Mouse (Mus musculus): ENCODE results near the gene Ei24. TPM values are rescaled to one million over a fixed set of nuclear protein-coding genes. Genes with fewer than 3 reads are reported as not detected.

Ei24 gene
- polyA plus RNA-seq, 1 experiment = 117 TPM

GRCm38 (mm10) chr9:36783921-36784320, 13.3 kb downstream of the Ei24 start:
- TF ChIP-seq POLR2A (IDR thresholded peaks at IDR 0.05; ENCODE audit: borderline replicate concordance, extremely low read depth, insufficient read depth, insufficient read length, poor library complexity, severe bottlenecking) = no peak
- TF ChIP-seq CTCF (IDR thresholded peaks at IDR 0.05; ENCODE audit: borderline replicate concordance, extremely low read depth, insufficient read depth, insufficient read length) = no peak

GRCm38 (mm10) chr9:36769048-36769413, 28.2 kb downstream of the Ei24 start:
- TF ChIP-seq CTCF (IDR thresholded peaks at IDR 0.05; ENCODE audit: borderline replicate concordance, extremely low read depth, insufficient read depth, insufficient read length) (no peak), POLR2A (IDR thresholded peaks at IDR 0.05; ENCODE audit: borderline replicate concordance, extremely low read depth, insufficient read depth, insufficient read length, poor library complexity, severe bottlenecking) (no peak)
- no peak for DNase-seq (ENCODE audit: low read depth)

More at GRCm38 (mm10) chr9:36783921-36784320, 13.3 kb downstream of the Ei24 start:
- no peak for DNase-seq (ENCODE audit: low read depth)

- peak; percentile 1 for DNase-seq (ENCODE audit: low read depth)
- TF ChIP-seq CTCF (IDR thresholded peaks at IDR 0.05; ENCODE audit: borderline replicate concordance, extremely low read depth, insufficient read depth, insufficient read length) (no peak), POLR2A (IDR thresholded peaks at IDR 0.05; ENCODE audit: borderline replicate concordance, extremely low read depth, insufficient read depth, insufficient read length, poor library complexity, severe bottlenecking) (no peak)
Observed at GRCm38 (mm10) chr9:36768156-36769047, 28.8 kb downstream of the Ei24 start.

GRCm38 (mm10) chr9:36767203-36768143, 29.7 kb downstream of the Ei24 start, which contains the start of gene Stt3a:
TSS of gene Stt3a (minus strand) at chr9:36767679.
- peak; percentile 100 for DNase-seq (ENCODE audit: low read depth)
- TF ChIP-seq POLR2A (IDR thresholded peaks at IDR 0.05; ENCODE audit: borderline replicate concordance, extremely low read depth, insufficient read depth, insufficient read length, poor library complexity, severe bottlenecking) (peak; percentile 47; the same call in 1 of the 2 replicates), CTCF (IDR thresholded peaks at IDR 0.05; ENCODE audit: borderline replicate concordance, extremely low read depth, insufficient read depth, insufficient read length) (no peak)

- DNase-seq (ENCODE audit: low read depth) = no peak
- no peak for TF ChIP-seq CTCF (IDR thresholded peaks at IDR 0.05; ENCODE audit: borderline replicate concordance, extremely low read depth, insufficient read depth, insufficient read length)
- no peak for TF ChIP-seq POLR2A (IDR thresholded peaks at IDR 0.05; ENCODE audit: borderline replicate concordance, extremely low read depth, insufficient read depth, insufficient read length, poor library complexity, severe bottlenecking)
Observed at GRCm38 (mm10) chr9:36764378-36764777, 32.8 kb downstream of the Ei24 start.

Other genes starting within 250 kb of the Ei24 start
- not detected in 2 replicates for gene Gm17689, start 214.8 kb downstream of the Ei24 start, polyA plus RNA-seq (2012; rRNA removed)
- not detected in 2 replicates for gene A630095E13Rik, start 154.0 kb downstream of the Ei24 start, polyA plus RNA-seq (2012; rRNA removed)
- gene Acrv1, start 104.2 kb downstream of the Ei24 start, polyA plus RNA-seq (2012; rRNA removed) = not detected in 2 replicates
- 6.5 and 9.1 TPM in 2 replicates for gene Chek1, start 70.3 kb downstream of the Ei24 start, polyA plus RNA-seq (2012; rRNA removed)
- gene Stt3a, start 29.7 kb downstream of the Ei24 start, polyA plus RNA-seq (2012; rRNA removed) = 86.6 and 96.4 TPM in 2 replicates
- 326 and 357 TPM in 2 replicates for gene Fez1, start 24.5 kb upstream of the Ei24 start, polyA plus RNA-seq (2012; rRNA removed)

Data from brain, embryonic 14.5 days (tissue).